Mouse (Mus musculus): ENCODE data around the gene Irf3.

DNA sequence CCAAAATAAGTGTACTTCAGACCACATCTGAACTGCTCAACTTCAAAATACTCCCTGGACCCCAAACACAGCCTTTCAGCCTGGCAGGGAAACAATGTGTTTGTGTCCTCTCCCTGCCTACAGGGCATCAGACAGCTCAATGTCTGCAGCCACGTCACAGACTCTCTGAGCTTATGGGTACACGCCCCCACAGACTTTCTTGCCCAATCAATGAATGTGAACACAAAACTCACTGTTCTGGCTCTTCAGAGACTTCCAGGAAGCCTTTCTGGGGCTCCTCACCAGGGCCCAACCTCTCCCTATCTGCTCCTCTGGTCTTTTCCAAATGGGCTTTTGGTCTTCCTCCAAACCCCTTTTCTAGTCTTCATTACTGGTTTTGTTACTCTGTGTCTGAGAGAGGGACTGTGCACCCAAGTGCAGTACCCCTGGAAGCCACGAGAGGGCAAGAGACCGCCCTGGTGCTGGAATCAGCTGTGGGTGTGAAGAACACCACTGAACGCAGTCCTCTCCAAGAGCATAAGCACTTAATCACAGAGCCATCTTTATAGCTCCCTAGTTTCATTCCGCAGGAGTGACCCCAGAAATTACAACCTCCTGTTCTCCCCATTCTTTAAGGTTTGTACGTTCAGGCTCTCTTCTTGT is 40.4 kb downstream of the Irf3 start:
- TF ChIP-seq CTCF (IDR thresholded peaks at IDR 0.05; ENCODE audit: control insufficient read depth, insufficient read depth, low read length) (peak; percentile 85), POLR2A (IDR thresholded peaks at IDR 0.05; ENCODE audit: borderline replicate concordance, control insufficient read depth, low read depth, low read length) (no peak)

Measured in bone marrow, adult 2 months (tissue).